In genomic region chr3:31272635-31273034, GRCm38 (mm10) we compare ENCODE assay signal across 21 mouse cellular contexts. TPM values are rescaled to one million over a fixed set of nuclear protein-coding genes. Genes with fewer than 3 reads are reported as not detected.
DNase-seq lines count a peak whose midpoint lies in the region; ATAC-seq and TF ChIP-seq lines count a peak whose summit lies in the region.
"Had no signal": no experiment of that assay in that cellular context is flagged by ENCODE, and none has a peak within 500 bp of the region (broad histone marks: within the 10 kb centered on the region; RNA-seq: fewer than 3 reads in every experiment).

No protein-coding gene starts in this region.

- H3K4me1 ChIP-seq in heart, adult 2 months (ENCODE audit: control insufficient read depth, insufficient read depth, low read length), result no peaks in the 10 kb centered on the region
- peaks cover 23% of the 10 kb centered on the region for H3K4me1 ChIP-seq in embryonic facial prominence, embryonic 10.5 days
- no peaks in the 10 kb centered on the region for H3K4me1 ChIP-seq in lung, postnatal 0 days (ENCODE audit: insufficient read depth, low read depth, low read length)
- H3K4me1 ChIP-seq: forebrain, embryonic 12.5 days; hindbrain, embryonic 10.5 days; midbrain, embryonic 13.5 days; neural tube, embryonic 12.5 days had no signal

- H3K4me3 ChIP-seq in heart, adult 2 months, result no peak overlapping the region
- no peak overlapping the region for H3K4me3 ChIP-seq in embryonic facial prominence, embryonic 10.5 days
- no peak overlapping the region for H3K4me3 ChIP-seq in lung, postnatal 0 days (ENCODE audit: low read depth, low read length)
- H3K4me3 ChIP-seq: forebrain, embryonic 12.5 days; heart, embryonic 15.5 days; hindbrain, embryonic 10.5 days; limb, embryonic 12.5 days; midbrain, embryonic 13.5 days; neural tube, embryonic 12.5 days had no signal

- no peak overlapping the region for H3K27ac ChIP-seq in heart, adult 2 months
- no peak overlapping the region for H3K27ac ChIP-seq in embryonic facial prominence, embryonic 10.5 days (replicated peaks)
- H3K27ac ChIP-seq in lung, postnatal 0 days (ENCODE audit: low read length), result no peak overlapping the region
- H3K27ac ChIP-seq: forebrain, embryonic 12.5 days; heart, embryonic 15.5 days; hindbrain, embryonic 10.5 days; hindbrain, postnatal 0 days; limb, embryonic 12.5 days; liver, embryonic 14.5 days; midbrain, embryonic 13.5 days; neural tube, embryonic 12.5 days had no signal

- ATAC-seq in megakaryocyte progenitor cell, adult 5-6 weeks (replicated peaks; ENCODE audit: poor library complexity), result no peak
- no peak for ATAC-seq in lung, postnatal 0 days
- ATAC-seq: hindbrain, postnatal 0 days; intestine, postnatal 0 days; midbrain, embryonic 13.5 days had no signal

- no peak for TF ChIP-seq EP300 in heart, adult 2 months (IDR thresholded peaks at IDR 0.05; ENCODE audit: insufficient read depth, low read depth, low read length)
- TF ChIP-seq EP300 in lung, postnatal 0 days (IDR thresholded peaks at IDR 0.05), result no peak

- H3K79me2 ChIP-seq in heart, adult 2 months (replicated peaks; ENCODE audit: control insufficient read depth, insufficient read depth, low read length), result no peaks in the 10 kb centered on the region

- no peak overlapping the region for H3K4me2 ChIP-seq in lung, postnatal 0 days (replicated peaks; ENCODE audit: low read depth, low read length)
- H3K4me2 ChIP-seq: forebrain, embryonic 12.5 days; heart, embryonic 15.5 days; limb, embryonic 12.5 days; midbrain, embryonic 13.5 days; neural tube, embryonic 12.5 days had no signal

- 43% methylated on average over 2 of the region's 2 CpGs for WGBS in heart, adult 2 months
- 38% methylated on average over 2 of the region's 2 CpGs for WGBS in embryonic facial prominence, embryonic 10.5 days
- WGBS in lung, postnatal 0 days, result 73% methylated on average over 2 of the region's 2 CpGs

- no peak for TF ChIP-seq CTCF in heart, adult 2 months (IDR thresholded peaks at IDR 0.05)
- no peak for TF ChIP-seq CTCF in lung, postnatal 0 days (IDR thresholded peaks at IDR 0.05)

- H3K9ac ChIP-seq in heart, adult 2 months (ENCODE audit: low read depth, low read length), result no peak overlapping the region
- no peak overlapping the region for H3K9ac ChIP-seq in lung, postnatal 0 days (replicated peaks; ENCODE audit: low read depth)
- H3K9ac ChIP-seq: forebrain, embryonic 12.5 days; heart, embryonic 15.5 days; limb, embryonic 12.5 days; liver, embryonic 14.5 days; midbrain, embryonic 13.5 days; neural tube, embryonic 12.5 days had no signal

- no peak for TF ChIP-seq POLR2A in heart, adult 2 months (IDR thresholded peaks at IDR 0.05; ENCODE audit: insufficient read depth, low read depth, low read length)

- intact Hi-C loops in heart, adult 2 months (cut with DNase I), result no loop called here

- no peaks in the 10 kb centered on the region for H3K36me3 ChIP-seq in heart, adult 2 months (ENCODE audit: control insufficient read depth, insufficient read depth, low read length)
- no peaks in the 10 kb centered on the region for H3K36me3 ChIP-seq in embryonic facial prominence, embryonic 10.5 days (replicated peaks)
- H3K36me3 ChIP-seq in lung, postnatal 0 days (ENCODE audit: insufficient read depth, low read length), result no peaks in the 10 kb centered on the region
- H3K36me3 ChIP-seq: forebrain, embryonic 12.5 days; heart, embryonic 15.5 days; hindbrain, embryonic 10.5 days; limb, embryonic 12.5 days; midbrain, embryonic 13.5 days; neural tube, embryonic 12.5 days had no signal

- DNase-seq in heart, adult 11 months, result peak; percentile 84
- no peak for DNase-seq in heart, adult 2 months
- DNase-seq in adipocyte (ENCODE audit: low spot score), result peak; percentile 73
- peak; percentile 28 for DNase-seq in embryonic facial prominence, embryonic 10.5 days (ENCODE audit: low spot score)
- peak; percentile 26 for DNase-seq in mesoderm, embryonic 11.5 days (ENCODE audit: low read depth, low spot score)
- DNase-seq in lung, postnatal 0 days (ENCODE audit: low spot score), result no peak
- DNase-seq: adrenal gland, adult 8-10 months; cerebellum, postnatal 14 days; gastrocnemius, postnatal 10 days; thymus, postnatal 14 days had no signal

- no peaks in the 10 kb centered on the region for H3K27me3 ChIP-seq in heart, adult 2 months (ENCODE audit: control insufficient read depth, insufficient read depth, low read length)
- no peaks in the 10 kb centered on the region for H3K27me3 ChIP-seq in embryonic facial prominence, embryonic 10.5 days (replicated peaks; ENCODE audit: low read depth, poor library complexity, severe bottlenecking)
- no peaks in the 10 kb centered on the region for H3K27me3 ChIP-seq in lung, postnatal 0 days (replicated peaks; ENCODE audit: insufficient read depth, low read length)
- H3K27me3 ChIP-seq: CH12.LX; forebrain, embryonic 12.5 days; heart, embryonic 15.5 days; limb, embryonic 12.5 days; midbrain, embryonic 13.5 days; neural tube, embryonic 12.5 days had no signal

- H3K9me3 ChIP-seq in embryonic facial prominence, embryonic 10.5 days, result no peaks in the 10 kb centered on the region
- H3K9me3 ChIP-seq in lung, postnatal 0 days (ENCODE audit: low read length), result no peaks in the 10 kb centered on the region
- H3K9me3 ChIP-seq: forebrain, embryonic 12.5 days; heart, embryonic 15.5 days; hindbrain, embryonic 10.5 days; limb, embryonic 12.5 days; midbrain, embryonic 13.5 days; neural tube, embryonic 12.5 days had no signal

RNA-seq across cellular contexts. Expression of gene Slc7a14, which starts 37.5 kb away (rescaled TPM):
- under 1 TPM; 0.03 to 0.14 TPM for total RNA-seq in heart, adult 2 months (2021)
- 0.12 and 0.15 TPM in 2 replicates for polyA plus RNA-seq in heart, adult 2 months (2012; rRNA removed)
- polyA plus RNA-seq in embryonic facial prominence, embryonic 10.5 days (2016; fragmentation: Nextera tagmentation; extraction: Ambion mirVana), result 0.19 and 0.26 TPM in 2 replicates
- total RNA-seq in megakaryocyte progenitor cell, adult 5-6 weeks (2015), result 0.07 and 0.17 TPM in 2 replicates
- not detected in 2 replicates for total RNA-seq in megakaryocyte progenitor cell, adult 5-6 weeks (2017)
- 0.05 and 0.07 TPM in 2 replicates for polyA plus RNA-seq in lung, postnatal 0 days (2015; fragmentation: Nextera tagmentation; extraction: Ambion mirVana)
- total RNA-seq: CH12.LX had no signal

Comparison
In these comparisons a context has a peak if more than half of its experiments do, and no peak if none do; other contexts are left out.
1. DNase-seq: peak in heart, adult 11 months (single experiment), adipocyte (single experiment), embryonic facial prominence, embryonic 10.5 days (single experiment) and mesoderm, embryonic 11.5 days (single experiment); none in heart, adult 2 months (0 of 2) and lung, postnatal 0 days (single experiment).